ENCODE assay signal across 30 mouse cellular contexts in the genomic region with DNA sequence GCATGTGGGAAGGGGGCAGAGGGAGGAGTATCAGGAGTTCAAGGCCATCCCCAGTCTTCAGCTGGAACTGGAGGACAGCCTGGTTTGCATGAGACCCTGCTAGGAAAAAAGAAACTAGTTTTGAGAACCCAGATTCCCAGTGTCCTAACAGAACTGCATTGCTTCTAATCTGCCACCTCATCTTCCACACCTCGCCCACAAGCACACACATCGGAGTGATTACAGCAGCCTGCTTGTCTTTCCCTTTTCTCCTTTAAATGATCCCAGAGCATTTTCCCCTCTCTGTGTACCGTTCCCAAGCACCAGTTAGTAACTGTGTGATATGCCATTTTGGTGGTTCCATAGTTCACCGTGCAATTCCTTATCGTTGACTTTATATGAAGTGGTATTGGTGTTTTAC. TPM values are rescaled to one million over a fixed set of nuclear protein-coding genes. Genes with fewer than 3 reads are reported as not detected.
"Had no signal": no experiment of that assay in that cellular context is flagged by ENCODE, and none has a peak within 500 bp of the region (broad histone marks: within the 10 kb centered on the region; RNA-seq: fewer than 3 reads in every experiment).

No protein-coding gene starts in this region.

- DNase-seq: forebrain, postnatal 0 days; gastrocnemius, postnatal 14 days; gastrocnemius, postnatal 36 days; heart, adult 11 months; heart, adult 2 months; heart, postnatal 14 days; heart, postnatal 36 days; kidney, adult 11 months; kidney, adult 2 months; kidney, adult 9 months; kidney, postnatal 14 days; kidney, postnatal 36 days; layer of hippocampus, adult 9-11 months; layer of hippocampus, postnatal 36 days; left cerebral cortex, postnatal 4 days had no signal

- H3K9ac ChIP-seq: forebrain, postnatal 0 days; heart, embryonic 13.5 days; heart, embryonic 15.5 days; hindbrain, embryonic 13.5 days; hindbrain, embryonic 15.5 days; kidney, embryonic 15.5 days; limb, embryonic 13.5 days; limb, embryonic 15.5 days; liver, embryonic 12.5 days had no signal

- H3K4me2 ChIP-seq: heart, embryonic 11.5 days; heart, embryonic 13.5 days; heart, embryonic 15.5 days; hindbrain, embryonic 13.5 days; hindbrain, embryonic 15.5 days; kidney, embryonic 15.5 days; limb, embryonic 13.5 days; limb, embryonic 15.5 days; liver, embryonic 12.5 days had no signal

- ATAC-seq: forebrain, postnatal 0 days; hindbrain, postnatal 0 days; intestine, embryonic 16.5 days; liver, embryonic 12.5 days had no signal

- H3K4me3 ChIP-seq: heart, adult 2 months; heart, embryonic 13.5 days; heart, embryonic 15.5 days; hindbrain, embryonic 13.5 days; hindbrain, embryonic 15.5 days; kidney, embryonic 15.5 days; limb, embryonic 13.5 days; limb, embryonic 15.5 days; liver, embryonic 12.5 days had no signal

- H3K36me3 ChIP-seq: heart, embryonic 13.5 days; heart, embryonic 15.5 days; hindbrain, embryonic 13.5 days; hindbrain, embryonic 15.5 days; kidney, embryonic 15.5 days; limb, embryonic 13.5 days; limb, embryonic 15.5 days; liver, embryonic 12.5 days had no signal

- H3K27ac ChIP-seq: heart, adult 2 months; heart, embryonic 13.5 days; heart, embryonic 15.5 days; hindbrain, embryonic 13.5 days; hindbrain, embryonic 15.5 days; hindbrain, postnatal 0 days; kidney, embryonic 15.5 days; kidney, postnatal 0 days; limb, embryonic 13.5 days; limb, embryonic 15.5 days; liver, embryonic 12.5 days had no signal

- H3K9me3 ChIP-seq: heart, embryonic 13.5 days; heart, embryonic 15.5 days; hindbrain, embryonic 13.5 days; hindbrain, embryonic 15.5 days; kidney, embryonic 15.5 days; limb, embryonic 13.5 days; limb, embryonic 15.5 days; liver, embryonic 12.5 days had no signal

- H3K4me1 ChIP-seq: hindbrain, embryonic 15.5 days; liver, embryonic 12.5 days had no signal

RNA-seq across cellular contexts. Expression of a gene that starts 6.0 kb away (rescaled TPM):
- total RNA-seq: gastrocnemius, adult 18-20 months; gastrocnemius, adult 8-10 months; gastrocnemius, postnatal 14 days; gastrocnemius, postnatal 36 days; heart, postnatal 14 days; heart, postnatal 36 days had no signal
- polyA plus RNA-seq: liver, adult 2 months had no signal
